Mouse (Mus musculus) liver, adult 2 months (tissue): ENCODE measurements at regions not wholly inside any gene's neighbourhood (a gene's known extent, or its start where the extent isn't known, plus 50 kb on each side); places are given as distances from the start of the nearest gene placed in this dataset.

Experiments used
- CTCF ChIP-seq: fragments of 200-500 bp; IDR thresholded peaks from 2 replicates; pipeline ENCODE4 v1.5.1; 2011; ENCODE audit warnings: low read depth, low read length, control low read depth
- POLR2A ChIP-seq: fragments of 200-500 bp; IDR thresholded peaks from 2 replicates; pipeline ENCODE4 v1.6.1; 2011; ENCODE audit warnings: low read length, control low read depth; ENCODE audit not compliant: insufficient read depth; ENCODE audit errors: extremely low read depth

DNA sequence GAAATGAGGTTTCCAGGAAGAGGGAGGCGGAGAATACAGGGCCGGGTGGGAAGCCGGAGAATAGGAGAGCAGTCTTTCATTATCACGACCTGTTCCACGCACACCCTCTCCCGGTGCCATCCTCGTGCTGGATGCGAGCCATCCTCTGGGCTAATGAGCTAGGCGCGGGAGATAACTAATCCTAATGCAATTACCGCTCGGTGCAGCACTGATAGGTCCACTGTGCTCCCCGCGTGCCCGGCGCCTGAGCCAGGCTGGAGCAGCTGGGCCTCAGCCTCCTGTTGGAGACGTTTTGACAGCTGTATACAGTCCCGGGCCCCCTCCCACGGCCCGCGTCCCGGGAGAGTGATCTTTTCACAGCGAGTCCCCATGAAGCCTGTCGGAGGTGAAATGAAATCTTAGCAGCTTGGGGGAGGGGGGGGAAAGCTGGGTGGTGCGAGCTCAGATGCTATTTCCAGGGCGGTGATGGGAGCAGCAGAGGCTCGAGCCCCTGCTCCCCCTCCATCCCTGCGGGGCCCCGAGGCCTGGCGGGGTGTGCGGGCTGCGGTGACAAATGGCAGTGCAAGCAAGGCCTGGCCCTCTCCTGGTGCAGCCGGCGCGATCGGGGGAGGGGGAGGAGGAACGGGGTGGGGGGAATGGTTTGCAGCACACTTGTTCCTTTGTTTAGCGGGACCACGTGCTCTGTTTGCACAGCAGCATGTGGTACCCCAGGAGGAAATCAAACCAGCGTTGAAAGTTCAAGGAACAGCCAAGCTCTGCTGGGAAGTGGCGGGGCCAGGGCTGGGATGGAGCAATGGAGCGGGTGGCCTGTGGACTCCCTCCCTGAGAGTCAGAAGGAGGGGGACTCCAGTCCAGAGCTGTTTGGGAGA is 233.6 kb downstream of the Sorl1 start:
- TF ChIP-seq CTCF, result no peak
- TF ChIP-seq POLR2A, result no peak
